Mouse (Mus musculus) lung, adult 2 months (tissue): ENCODE data around the gene Pla2g4b. TPM values are rescaled to one million over a fixed set of nuclear protein-coding genes. Genes with fewer than 3 reads are reported as not detected.

ENCODE experiments used
- DNase-seq: peaks from one replicate; pipeline ENCODE4 v3.0.0; 2022
- H3K4me1 ChIP-seq: fragments of 200-500 bp; 2 replicates; pipeline ENCODE4 v1.6.1; 2011; ENCODE audit warnings: low read length; ENCODE audit not compliant: control insufficient read depth, insufficient read depth
- H3K4me3 ChIP-seq: fragments of 200-500 bp; replicated peaks from 2 replicates; pipeline ENCODE3; 2011; ENCODE audit warnings: low read depth, mild to moderate bottlenecking, control low read depth, low read length; ENCODE audit errors: extremely low read depth
- CTCF ChIP-seq: fragments of 200-500 bp; IDR thresholded peaks from 2 replicates; pipeline ENCODE4 v1.5.1; 2011; ENCODE audit warnings: mild to moderate bottlenecking, low read length, control low read depth; ENCODE audit not compliant: insufficient read depth
- POLR2A ChIP-seq: fragments of 200-500 bp; IDR thresholded peaks from 2 replicates; pipeline ENCODE4 v1.6.1; 2011; ENCODE audit warnings: low read depth, mild to moderate bottlenecking, control low read depth, low read length, borderline replicate concordance; ENCODE audit errors: extremely low read depth
- WGBS: fragments of 180-500 bp; shearing (Covaris S2); methylation state at CpG from one replicate; pipeline ENCODE4 v1.1.7; 2018; 5-methylcytosine and 5-hydroxymethylcytosine counted together
- polyA plus RNA-seq: library from polyadenylated mRNA; depleted of rRNA; stranded (reverse); fragments of >200 nt; gene quantifications from 2 replicates; pipeline ENCODE4 v1.2.3, GENCODE M21; 2012

Gene Pla2g4b
- polyA plus RNA-seq, 1 experiment, result 20.6 TPM

- Histone ChIP-seq H3K4me3 (no peak overlapping the region), H3K4me1 (peaks cover 13% of the 10 kb centered on the region)
- WGBS, result 69% methylated on average over 4 of the region's 4 CpGs
- DNase-seq, result no peak
- TF ChIP-seq CTCF (no peak), POLR2A (no peak)
Measured at GRCm38 (mm10) chr2:119997354-119997753, 35.9 kb upstream of the Pla2g4b start.

- H3K4me3 ChIP-seq, result no peak overlapping the region
- TF ChIP-seq POLR2A (no peak), CTCF (no peak)
- H3K4me1 ChIP-seq, result peaks cover 15% of the 10 kb centered on the region
- no peak for DNase-seq
- WGBS, result 81% methylated on average over 2 of the region's 2 CpGs
Measured at GRCm38 (mm10) chr2:119999731-120000130, 33.5 kb upstream of the Pla2g4b start.

GRCm38 (mm10) chr2:120000882-120001584, 32.2 kb upstream of the Pla2g4b start:
- Histone ChIP-seq H3K4me3 (no peak overlapping the region), H3K4me1 (peaks cover 10% of the 10 kb centered on the region; the same call in 1 of the 2 replicates)
- DNase-seq, result peak; percentile 64
- 43% methylated on average over 3 of the region's 3 CpGs for WGBS
- TF ChIP-seq CTCF (no peak), POLR2A (no peak)

GRCm38 (mm10) chr2:120001956-120002355, 31.3 kb upstream of the Pla2g4b start:
- no peak for DNase-seq
- H3K4me3 ChIP-seq, result no peak overlapping the region
- TF ChIP-seq CTCF, result no peak
- no peak for TF ChIP-seq POLR2A
- peaks cover 9% of the 10 kb centered on the region; the same call in 1 of the 2 replicates for H3K4me1 ChIP-seq
- 63% methylated on average over 4 of the region's 4 CpGs for WGBS

- DNase-seq, result no peak
- H3K4me1 ChIP-seq, result peaks cover 11% of the 10 kb centered on the region; the same call in 1 of the 2 replicates
- WGBS, result 88% methylated on average over 2 of the region's 2 CpGs
- TF ChIP-seq CTCF (no peak), POLR2A (no peak)
- no peak overlapping the region for H3K4me3 ChIP-seq
Measured at GRCm38 (mm10) chr2:120003970-120004369, 29.2 kb upstream of the Pla2g4b start.

- DNase-seq, result no peak
- 95% methylated on average over 7 of the region's 7 CpGs for WGBS
- peaks cover 7% of the 10 kb centered on the region; the same call in 1 of the 2 replicates for H3K4me1 ChIP-seq
- TF ChIP-seq POLR2A (no peak), CTCF (no peak)
- H3K4me3 ChIP-seq, result no peak overlapping the region
Measured at GRCm38 (mm10) chr2:120006696-120007095, 26.5 kb upstream of the Pla2g4b start.

- TF ChIP-seq CTCF, result no peak
- TF ChIP-seq POLR2A, result no peak
- WGBS, result 61% methylated on average over 4 of the region's 4 CpGs
- Histone ChIP-seq H3K4me1 (0 out of 2 replicates have a peak, but pooled peaks cover 3% of the 10 kb centered on the region), H3K4me3 (no peak overlapping the region)
- no peak for DNase-seq
Measured at GRCm38 (mm10) chr2:120007680-120008210, 25.5 kb upstream of the Pla2g4b start.

GRCm38 (mm10) chr2:120008672-120009071, 24.5 kb upstream of the Pla2g4b start:
- no peak for DNase-seq
- TF ChIP-seq POLR2A (no peak), CTCF (no peak)
- 0 out of 2 replicates have a peak, but pooled peaks cover 3% of the 10 kb centered on the region for H3K4me1 ChIP-seq
- WGBS, result 36% methylated on average over 4 of the region's 4 CpGs
- H3K4me3 ChIP-seq, result no peak overlapping the region

- H3K4me1 ChIP-seq, result 0 out of 2 replicates have a peak, but pooled peaks cover 3% of the 10 kb centered on the region
- TF ChIP-seq CTCF, result peak; percentile 62
- no peak for TF ChIP-seq POLR2A
- no peak overlapping the region for H3K4me3 ChIP-seq
- WGBS, result 75% methylated on average over 8 of the region's 8 CpGs
- peak; percentile 51 for DNase-seq
Measured at GRCm38 (mm10) chr2:120011462-120012200, 21.6 kb upstream of the Pla2g4b start.
